In the genomic region with DNA sequence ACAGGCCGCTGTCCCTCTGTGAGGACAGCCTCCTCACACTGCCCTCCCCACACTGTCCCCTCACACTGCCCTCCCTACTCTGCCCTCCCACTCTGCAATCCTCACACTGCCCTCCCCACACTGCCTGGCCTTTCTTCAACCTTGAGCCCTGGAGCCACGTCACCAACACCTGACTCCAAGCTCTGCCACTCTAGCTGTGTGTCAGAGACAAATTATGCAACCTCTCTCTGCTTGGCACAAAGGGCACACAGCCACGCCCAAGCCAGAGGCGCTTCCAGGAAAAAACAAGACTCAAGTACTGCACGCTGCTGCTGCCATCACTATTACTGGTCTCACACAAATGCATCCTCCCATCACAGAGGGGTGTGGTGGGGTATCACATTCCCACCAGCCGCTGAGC, we compare ENCODE assay signal across 9 mouse cellular contexts. TPM values are rescaled to one million over a fixed set of nuclear protein-coding genes. Genes with fewer than 3 reads are reported as not detected.
DNase-seq lines count a peak whose midpoint lies in the region; ATAC-seq and TF ChIP-seq lines count a peak whose summit lies in the region.
"Had no signal": no experiment of that assay in that cellular context is flagged by ENCODE, and none has a peak within 500 bp of the region (broad histone marks: within the 10 kb centered on the region; RNA-seq: fewer than 3 reads in every experiment).

No protein-coding gene starts in this region.

- no peak for ATAC-seq in liver, embryonic 11.5 days (replicated peaks; ENCODE audit: low FRiP score)
- ATAC-seq in heart, embryonic 15.5 days (replicated peaks; ENCODE audit: insufficient number of reproducible peaks, insufficient read depth, low FRiP score, low read depth), result no peak
- no peak for ATAC-seq in lung, embryonic 15.5 days (ENCODE audit: borderline replicate concordance, extremely low read depth, low FRiP score, low TSS enrichment)
- no peak for ATAC-seq in erythroid progenitor cell, adult 5-6 weeks (replicated peaks; ENCODE audit: low FRiP score, poor library complexity, severe bottlenecking)

- peaks cover 55% of the 10 kb centered on the region for H3K4me1 ChIP-seq in liver, adult 2 months (ENCODE audit: control insufficient read depth, insufficient read depth, low read length)
- H3K4me1 ChIP-seq in liver, embryonic 11.5 days (replicated peaks; ENCODE audit: control insufficient read depth, insufficient read depth, low read length), result peaks cover 44% of the 10 kb centered on the region
- H3K4me1 ChIP-seq in heart, embryonic 15.5 days (replicated peaks), result peaks cover 93% of the 10 kb centered on the region
- peaks cover 82% of the 10 kb centered on the region for H3K4me1 ChIP-seq in lung, embryonic 15.5 days

- TF ChIP-seq POLR2A in liver, adult 2 months (IDR thresholded peaks at IDR 0.05; ENCODE audit: extremely low read depth, insufficient read depth, low read length), result peak; percentile 81

- 22% methylated on average over 6 of the region's 6 CpGs for WGBS in liver, adult 2 months
- 75% methylated on average over 6 of the region's 6 CpGs for WGBS in liver, embryonic 11.5 days
- 65% methylated on average over 6 of the region's 6 CpGs for WGBS in heart, embryonic 15.5 days
- 60% methylated on average over 6 of the region's 6 CpGs for WGBS in lung, embryonic 15.5 days

- H3K9ac ChIP-seq in liver, adult 2 months (ENCODE audit: low read depth, low read length), result no peak overlapping the region; the same call in 1 of the 2 replicates
- no peak overlapping the region for H3K9ac ChIP-seq in liver, embryonic 11.5 days (ENCODE audit: low read depth, low read length)
- H3K9ac ChIP-seq in heart, embryonic 15.5 days, result no peak overlapping the region
- no peak overlapping the region for H3K9ac ChIP-seq in lung, embryonic 15.5 days

- no peak overlapping the region for H3K4me2 ChIP-seq in liver, embryonic 11.5 days
- H3K4me2 ChIP-seq in heart, embryonic 15.5 days, result no peak overlapping the region
- H3K4me2 ChIP-seq in lung, embryonic 15.5 days, result no peak overlapping the region

- H3K27ac ChIP-seq in liver, adult 2 months (replicated peaks; ENCODE audit: insufficient read depth, low read depth, low read length), result peak overlapping the region; percentile 86
- H3K27ac ChIP-seq in liver, embryonic 11.5 days (ENCODE audit: low read depth, low read length), result no peak overlapping the region
- H3K27ac ChIP-seq in heart, embryonic 15.5 days, result peak overlapping the region; percentile 93
- H3K27ac ChIP-seq in lung, embryonic 15.5 days, result peak overlapping the region; percentile 92

- DNase-seq in liver, adult 2 months (ENCODE audit: extremely low read depth, low read depth, low spot score), result peak; percentile 99
- DNase-seq in liver, embryonic 11.5 days (ENCODE audit: low spot score), result no peak
- DNase-seq in left cerebral cortex, adult 11 months (ENCODE audit: low spot score), result no peak
- DNase-seq in frontal cortex, postnatal 25 days (ENCODE audit: low spot score in 2 of 2), result no peak
- DNase-seq in layer of hippocampus, postnatal 25 days (ENCODE audit: extremely low spot score in 1 of 2, low spot score in 1 of 2), result no peak
- DNase-seq: cerebellum, postnatal 25 days had no signal

- no peak overlapping the region for H3K4me3 ChIP-seq in liver, adult 2 months (ENCODE audit: insufficient read depth, low read depth, low read length)
- no peak overlapping the region for H3K4me3 ChIP-seq in liver, embryonic 11.5 days (ENCODE audit: low read depth, low read length)
- H3K4me3 ChIP-seq in heart, embryonic 15.5 days, result no peak overlapping the region
- no peak overlapping the region for H3K4me3 ChIP-seq in lung, embryonic 15.5 days

- no peaks in the 10 kb centered on the region for H3K27me3 ChIP-seq in liver, adult 2 months (ENCODE audit: control insufficient read depth, insufficient read depth, low read length)
- no peaks in the 10 kb centered on the region for H3K27me3 ChIP-seq in liver, embryonic 11.5 days (replicated peaks; ENCODE audit: control insufficient read depth, insufficient read depth, low read length)
- no peaks in the 10 kb centered on the region for H3K27me3 ChIP-seq in heart, embryonic 15.5 days
- no peaks in the 10 kb centered on the region for H3K27me3 ChIP-seq in lung, embryonic 15.5 days

- H3K9me3 ChIP-seq in liver, embryonic 11.5 days (ENCODE audit: control insufficient read depth, low read length), result no peaks in the 10 kb centered on the region
- no peaks in the 10 kb centered on the region for H3K9me3 ChIP-seq in heart, embryonic 15.5 days (replicated peaks)
- H3K9me3 ChIP-seq in lung, embryonic 15.5 days, result no peaks in the 10 kb centered on the region

- no peak for TF ChIP-seq CTCF in liver, adult 2 months (IDR thresholded peaks at IDR 0.05; ENCODE audit: low read depth, low read length)

- H3K79me2 ChIP-seq in liver, adult 2 months (ENCODE audit: control insufficient read depth, insufficient read depth, low read length), result peaks cover 9% of the 10 kb centered on the region; the same call in 1 of the 2 replicates

- no peaks in the 10 kb centered on the region for H3K36me3 ChIP-seq in liver, adult 2 months (ENCODE audit: control insufficient read depth, insufficient read depth, low read length)
- no peaks in the 10 kb centered on the region for H3K36me3 ChIP-seq in liver, embryonic 11.5 days (ENCODE audit: control insufficient read depth, insufficient read depth, low read length)
- no peaks in the 10 kb centered on the region; the same call in 1 of the 2 replicates for H3K36me3 ChIP-seq in heart, embryonic 15.5 days
- H3K36me3 ChIP-seq in lung, embryonic 15.5 days, result 0 out of 2 replicates have a peak, but pooled peaks cover 2% of the 10 kb centered on the region

RNA-seq across cellular contexts. Expression of a gene that starts 12.9 kb away (rescaled TPM):
- 6.0 and 10.1 TPM in 2 replicates for total RNA-seq in liver, adult 2 months (2014; rRNA removed)
- polyA plus RNA-seq in liver, adult 2 months (2012; rRNA removed), result 46.8 and 48.7 TPM in 2 replicates
- 36.4 and 38.8 TPM in 2 replicates for polyA plus RNA-seq in liver, embryonic 11.5 days (2014; fragmentation: Nextera tagmentation; extraction: Ambion mirVana)
- 58.3 and 83.8 TPM in 2 replicates for polyA plus RNA-seq in heart, embryonic 15.5 days (2015; fragmentation: Nextera tagmentation; extraction: Ambion mirVana)
- polyA plus RNA-seq in lung, embryonic 15.5 days (2015; fragmentation: Nextera tagmentation; extraction: Ambion mirVana), result 76.4 and 76.5 TPM in 2 replicates
- total RNA-seq in erythroid progenitor cell, adult 5-6 weeks (2015; ENCODE audit: low replicate concordance), result 0.84 and 3.6 TPM in 2 replicates
- total RNA-seq in erythroid progenitor cell, adult 5-6 weeks (2017; ENCODE audit: low replicate concordance), result 0.39 TPM in 1 of 2 replicates, not detected in the other
- total RNA-seq in layer of hippocampus, postnatal 25 days (2021), result 10 to 100 TPM; 54.2 to 55.4 TPM

RNA-seq across cellular contexts. Expression of a gene that starts 44.0 kb away (rescaled TPM):
- total RNA-seq in liver, adult 2 months (2014; rRNA removed), result 8.5 and 10.8 TPM in 2 replicates
- polyA plus RNA-seq in liver, adult 2 months (2012; rRNA removed), result 0.75 and 0.89 TPM in 2 replicates
- polyA plus RNA-seq in liver, embryonic 11.5 days (2014; fragmentation: Nextera tagmentation; extraction: Ambion mirVana), result 3.1 and 3.5 TPM in 2 replicates
- 3.5 and 3.8 TPM in 2 replicates for polyA plus RNA-seq in heart, embryonic 15.5 days (2015; fragmentation: Nextera tagmentation; extraction: Ambion mirVana)
- polyA plus RNA-seq in lung, embryonic 15.5 days (2015; fragmentation: Nextera tagmentation; extraction: Ambion mirVana), result 4.8 and 5.3 TPM in 2 replicates
- total RNA-seq in erythroid progenitor cell, adult 5-6 weeks (2015; ENCODE audit: low replicate concordance), result not detected in 2 replicates
- total RNA-seq in erythroid progenitor cell, adult 5-6 weeks (2017; ENCODE audit: low replicate concordance), result not detected in 2 replicates
- total RNA-seq in layer of hippocampus, postnatal 25 days (2021), result 1 to 10 TPM in 1 of 2 experiments, under 1 TPM in 1; 0.61 to 1.0 TPM
